Mouse (Mus musculus) liver, adult 2 months (tissue): ENCODE results near the gene Btn1a1. TPM values are rescaled to one million over a fixed set of nuclear protein-coding genes. Genes with fewer than 3 reads are reported as not detected.

Source experiments
- DNase-seq: peaks from one replicate; pipeline ENCODE4 v3.0.0-alpha.2; 2011; ENCODE audit warnings: low read depth, low spot score; ENCODE audit errors: extremely low read depth
- H3K27ac ChIP-seq: fragments of 200-500 bp; replicated peaks from 2 replicates; pipeline ENCODE4 v1.5.1; 2012; ENCODE audit warnings: low read depth, mild to moderate bottlenecking, control low read depth, inconsistent platforms, low read length; ENCODE audit not compliant: insufficient read depth
- H3K27me3 ChIP-seq: fragments of 200-500 bp; 2 replicates; pipeline ENCODE4 v1.6.1; 2012; ENCODE audit warnings: mild to moderate bottlenecking, moderate library complexity, low read length, inconsistent platforms; ENCODE audit not compliant: control insufficient read depth, insufficient read depth
- H3K36me3 ChIP-seq: fragments of 200-500 bp; 2 replicates; pipeline ENCODE4 v1.6.1; 2012; ENCODE audit warnings: low read length, inconsistent platforms; ENCODE audit not compliant: control insufficient read depth, insufficient read depth
- H3K4me1 ChIP-seq: fragments of 200-500 bp; 2 replicates; pipeline ENCODE4 v1.6.1; 2011; ENCODE audit warnings: low read length; ENCODE audit not compliant: control insufficient read depth, insufficient read depth
- H3K4me3 ChIP-seq: fragments of 200-500 bp; 2 replicates; pipeline ENCODE4 v1.5.1; 2011; ENCODE audit warnings: low read depth, mild to moderate bottlenecking, control low read depth, low read length, moderate library complexity; ENCODE audit not compliant: insufficient read depth
- H3K79me2 ChIP-seq: fragments of 200-500 bp; 2 replicates; pipeline ENCODE4 v1.6.1; 2012; ENCODE audit warnings: inconsistent platforms, mild to moderate bottlenecking, low read length, moderate library complexity; ENCODE audit not compliant: control insufficient read depth, insufficient read depth
- H3K9ac ChIP-seq: fragments of 200-500 bp; 2 replicates; pipeline ENCODE4 v1.6.1; 2012; ENCODE audit warnings: low read depth, mild to moderate bottlenecking, control low read depth, inconsistent platforms, low read length
- CTCF ChIP-seq: fragments of 200-500 bp; IDR thresholded peaks from 2 replicates; pipeline ENCODE4 v1.5.1; 2011; ENCODE audit warnings: low read depth, low read length, control low read depth
- POLR2A ChIP-seq: fragments of 200-500 bp; IDR thresholded peaks from 2 replicates; pipeline ENCODE4 v1.6.1; 2011; ENCODE audit warnings: low read length, control low read depth; ENCODE audit not compliant: insufficient read depth; ENCODE audit errors: extremely low read depth
- WGBS: fragments of 180-500 bp; shearing (Covaris S2); methylation state at CpG from one replicate; pipeline ENCODE4 v1.1.7; 2018; 5-methylcytosine and 5-hydroxymethylcytosine counted together
- polyA plus RNA-seq: library from polyadenylated mRNA; depleted of rRNA; stranded (reverse); fragments of >200 nt; gene quantifications from 2 replicates; pipeline ENCODE4 v1.2.3, GENCODE M21; 2012
- total RNA-seq: library from RNA; depleted of rRNA; stranded (reverse); fragments of >200 nt; gene quantifications from 2 replicates; pipeline ENCODE4 v1.2.3, GENCODE M21; 2014

The Btn1a1 gene
- total and polyA plus RNA-seq, 2 experiments, result not detected

DNA sequence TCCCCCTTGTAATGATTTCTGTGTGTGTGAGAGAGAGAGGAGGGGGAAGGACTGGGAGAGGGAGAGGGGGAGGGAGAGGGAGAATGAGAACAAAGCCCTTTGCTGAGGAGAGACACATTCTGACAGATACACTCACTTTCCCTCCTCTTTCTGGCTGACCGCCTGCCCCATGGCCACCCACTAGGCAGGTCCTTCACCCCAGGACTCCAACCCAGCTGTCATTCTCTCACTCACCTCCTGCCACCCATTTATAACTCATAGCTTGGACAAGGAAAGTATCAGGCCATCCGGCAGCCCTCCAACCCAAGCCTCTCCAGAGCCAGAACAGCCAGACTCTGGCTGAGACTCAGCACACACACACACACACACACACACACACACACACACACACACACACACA, 10.0 kb upstream of the Btn1a1 start:
- WGBS, result 71% methylated on average over 2 of the region's 2 CpGs
- Histone ChIP-seq H3K36me3 (no peaks in the 10 kb centered on the region), H3K79me2 (no peaks in the 10 kb centered on the region), H3K27me3 (no peaks in the 10 kb centered on the region), H3K27ac (no peak overlapping the region), H3K4me1 (no peaks in the 10 kb centered on the region), H3K4me3 (no peak overlapping the region), H3K9ac (no peak overlapping the region)
- DNase-seq, result no peak
- no peak for TF ChIP-seq POLR2A
- no peak for TF ChIP-seq CTCF

- no peak overlapping the region for H3K27ac ChIP-seq
- H3K27me3 ChIP-seq, result no peaks in the 10 kb centered on the region
- no peaks in the 10 kb centered on the region for H3K36me3 ChIP-seq
- H3K9ac ChIP-seq, result no peak overlapping the region
- peaks cover 13% of the 10 kb centered on the region for H3K4me1 ChIP-seq
- DNase-seq, result peak; percentile 82
- TF ChIP-seq POLR2A (no peak), CTCF (no peak)
- WGBS, result 5% methylated on average over 9 of the region's 9 CpGs
- no peaks in the 10 kb centered on the region for H3K79me2 ChIP-seq
- no peak overlapping the region for H3K4me3 ChIP-seq
Measured at GRCm38 (mm10) chr13:23466911-23467310, 1.2 kb upstream of the Btn1a1 start.

DNA sequence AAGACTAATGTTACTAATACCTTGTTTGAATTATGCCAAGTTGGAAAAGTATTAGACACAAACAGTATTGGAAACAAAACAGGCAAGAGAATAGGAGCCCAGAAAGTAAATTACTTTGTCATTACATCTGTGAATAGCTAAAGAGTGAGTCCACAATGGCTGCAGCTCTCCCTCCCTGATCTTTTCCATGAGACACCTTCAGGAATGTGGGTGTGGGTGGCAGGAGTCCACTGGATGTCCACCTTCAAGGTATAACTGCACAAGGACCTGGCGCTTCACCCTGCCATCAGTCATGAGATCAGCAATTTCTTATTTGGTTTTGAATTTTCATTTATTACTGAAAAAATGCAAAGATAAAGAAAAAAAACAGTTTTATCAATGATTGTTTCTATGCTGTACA, 605 bp upstream of the Btn1a1 start:
- no peak for DNase-seq
- Histone ChIP-seq H3K36me3 (no peaks in the 10 kb centered on the region), H3K4me1 (peaks cover 13% of the 10 kb centered on the region), H3K4me3 (no peak overlapping the region), H3K9ac (no peak overlapping the region), H3K27me3 (no peaks in the 10 kb centered on the region), H3K79me2 (no peaks in the 10 kb centered on the region), H3K27ac (no peak overlapping the region)
- no peak for TF ChIP-seq CTCF
- TF ChIP-seq POLR2A, result no peak
- WGBS, result 79% methylated on average over 1 of the region's 1 CpGs

- TF ChIP-seq POLR2A (no peak), CTCF (no peak)
- WGBS, result 15% methylated on average over 11 of the region's 11 CpGs
- no peak for DNase-seq
- Histone ChIP-seq H3K27ac (no peak overlapping the region), H3K4me3 (no peak overlapping the region), H3K36me3 (no peaks in the 10 kb centered on the region), H3K9ac (no peak overlapping the region), H3K4me1 (peaks cover 13% of the 10 kb centered on the region), H3K79me2 (no peaks in the 10 kb centered on the region), H3K27me3 (no peaks in the 10 kb centered on the region)
Measured at GRCm38 (mm10) chr13:23464841-23465366, 797 bp downstream of the Btn1a1 start.

DNA sequence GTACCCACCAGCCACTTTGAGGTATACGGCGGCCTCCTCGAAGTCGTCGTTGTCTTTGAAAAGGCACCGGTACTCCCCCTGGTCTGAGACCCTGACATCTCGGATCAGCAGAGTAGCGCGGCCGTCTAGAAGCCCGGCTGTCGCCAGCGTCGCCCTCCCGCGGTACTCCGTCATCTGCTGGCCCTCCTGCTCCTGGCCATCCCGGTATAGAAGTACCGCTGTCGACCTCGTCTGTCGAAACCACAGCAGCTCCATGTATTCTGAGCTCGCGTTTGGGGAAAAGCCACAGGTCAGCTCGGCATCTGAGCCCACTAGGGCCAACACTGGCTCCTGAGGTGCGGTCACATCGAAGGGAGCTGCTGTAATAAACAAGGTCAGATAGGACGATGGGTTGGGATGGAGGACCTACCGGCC, 1.5 kb downstream of the Btn1a1 start:
- H3K4me3 ChIP-seq, result peak overlapping the region; percentile 19
- TF ChIP-seq CTCF (no peak), POLR2A (no peak)
- no peaks in the 10 kb centered on the region for H3K79me2 ChIP-seq
- DNase-seq, result no peak
- peak overlapping the region; percentile 30; the same call in 1 of the 2 replicates for H3K9ac ChIP-seq
- H3K27ac ChIP-seq, result no peak overlapping the region
- peaks cover 13% of the 10 kb centered on the region for H3K4me1 ChIP-seq
- no peaks in the 10 kb centered on the region for H3K27me3 ChIP-seq
- no peaks in the 10 kb centered on the region for H3K36me3 ChIP-seq
- WGBS, result 1% methylated on average over 29 of the region's 29 CpGs

DNA sequence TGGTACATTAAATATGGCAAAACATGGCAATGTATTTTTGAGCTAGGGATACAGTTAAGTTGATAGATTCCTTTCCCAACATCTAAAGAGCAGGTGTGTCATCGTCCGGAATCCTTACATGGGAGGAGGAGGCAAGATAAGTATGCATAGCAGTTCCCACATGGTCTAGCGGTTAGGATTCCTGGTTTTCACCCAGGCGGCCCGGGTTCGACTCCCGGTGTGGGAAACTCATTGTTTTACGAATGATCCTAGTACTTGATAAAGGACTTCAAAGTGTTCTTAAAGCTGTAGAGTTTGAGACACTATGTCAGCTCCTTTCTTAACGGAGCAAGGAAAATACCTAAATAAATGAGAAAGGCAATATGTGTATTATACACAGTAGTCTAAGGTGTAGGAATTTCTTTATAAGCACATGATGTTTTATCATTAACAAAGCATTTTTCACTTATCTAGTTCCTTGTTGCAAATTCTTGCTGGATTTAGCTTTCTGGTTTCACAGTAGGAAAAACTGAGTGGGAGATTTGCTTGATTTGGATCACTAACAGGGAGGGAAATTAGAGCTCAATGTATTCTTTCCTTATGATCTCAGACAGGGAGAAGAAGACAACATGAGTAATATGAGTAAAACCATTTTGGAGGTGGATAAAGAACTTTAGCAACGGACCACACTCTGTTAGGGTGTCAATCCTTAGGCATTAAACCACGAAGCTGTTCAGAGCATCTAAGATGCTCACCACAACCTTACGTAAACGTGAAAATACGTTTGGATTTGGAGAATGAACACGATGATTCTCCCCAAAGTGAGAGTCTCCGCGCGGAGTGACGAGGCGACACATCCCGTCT, 2.1 kb downstream of the Btn1a1 start:
- H3K4me3 ChIP-seq, result peak overlapping the region; percentile 19
- TF ChIP-seq POLR2A, result no peak
- no peak for TF ChIP-seq CTCF
- 4% methylated on average over 21 of the region's 21 CpGs for WGBS
- H3K4me1 ChIP-seq, result peaks cover 13% of the 10 kb centered on the region
- DNase-seq, result peak; percentile 58
- no peaks in the 10 kb centered on the region for H3K36me3 ChIP-seq
- no peak overlapping the region for H3K27ac ChIP-seq
- no peaks in the 10 kb centered on the region for H3K27me3 ChIP-seq
- peak overlapping the region; percentile 30; the same call in 1 of the 2 replicates for H3K9ac ChIP-seq
- H3K79me2 ChIP-seq, result no peaks in the 10 kb centered on the region
